Mouse (Mus musculus) central nervous system, embryonic 18 days (tissue): ENCODE measurements around the gene Tas2r114. TPM values are rescaled to one million over a fixed set of nuclear protein-coding genes. Genes with fewer than 3 reads are reported as not detected.

Experiments
- polyA plus RNA-seq: library from polyadenylated mRNA; depleted of rRNA; stranded (reverse); fragments of >200 nt; gene quantifications from 2 replicates; pipeline ENCODE4 v1.2.3, GENCODE M21; 2012; rRNA removed

The Tas2r114 gene
- not detected in 2 replicates for polyA plus RNA-seq

GRCm38 (mm10) chr6:131689963-131690362, at the start of gene Tas2r114:
Gene Tas2r114, minus strand, starts transcription at chr6:131690063.

GRCm38 (mm10) chr6:131687395-131687794, 2.5 kb downstream of the Tas2r114 start, which contains the start of gene Tas2r105:
Gene Tas2r105, minus strand, starts transcription at chr6:131687495.

GRCm38 (mm10) chr6:131685644-131686043, 4.2 kb downstream of the Tas2r114 start, which contains the start of gene Tas2r104:
Gene Tas2r104, minus strand, starts transcription at chr6:131685744.

GRCm38 (mm10) chr6:131678786-131679185, 11.1 kb downstream of the Tas2r114 start, which contains the start of gene Tas2r106:
Gene Tas2r106, minus strand, starts transcription at chr6:131678886.

DNA sequence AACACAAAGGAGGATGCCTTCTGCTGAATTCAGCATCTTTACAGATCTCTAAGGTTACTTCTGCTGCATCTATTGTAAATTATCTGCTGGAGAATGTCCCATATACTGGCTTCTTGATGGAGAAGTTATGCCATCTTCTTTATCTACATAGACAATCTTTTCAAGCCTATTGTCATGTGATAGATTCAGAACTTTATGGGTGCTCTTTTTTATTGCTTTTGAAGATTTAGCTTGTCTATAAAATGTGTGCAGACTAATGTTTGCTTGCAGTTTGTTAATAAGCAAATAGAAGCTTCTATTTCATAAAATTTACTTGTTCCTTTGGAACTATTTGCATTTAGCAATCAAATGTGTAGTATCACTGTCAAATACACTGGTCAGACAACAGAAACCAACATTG, 29.8 kb downstream of the Tas2r114 start, which contains the start of gene Tas2r107:
Gene Tas2r107, minus strand, starts transcription at position 101 of the 400 bp plus-strand sequence.

Other genes with a start within 250 kb of the Tas2r114 start
- not detected in 2 replicates for gene 5430401F13Rik, start 203.7 kb downstream of the Tas2r114 start, polyA plus RNA-seq
- not detected in 2 replicates for gene Gm6619, start 203.7 kb downstream of the Tas2r114 start, polyA plus RNA-seq
- not detected in 2 replicates for gene Tas2r130, start 59.2 kb downstream of the Tas2r114 start, polyA plus RNA-seq
- gene Tas2r107, start 29.9 kb downstream of the Tas2r114 start, polyA plus RNA-seq, result not detected in 2 replicates
- gene Tas2r106, start 11.2 kb downstream of the Tas2r114 start, polyA plus RNA-seq, result not detected in 2 replicates
- gene Tas2r104, start 4.3 kb downstream of the Tas2r114 start, polyA plus RNA-seq, result not detected in 2 replicates
- gene Tas2r105, start 2.6 kb downstream of the Tas2r114 start, polyA plus RNA-seq, result not detected in 2 replicates